Mouse (Mus musculus) CH12.LX (cell line): ENCODE data around the gene Gm128. TPM values are rescaled to one million over a fixed set of nuclear protein-coding genes. Genes with fewer than 3 reads are reported as not detected.
A peak's percentile ranks its signal among the peaks of the same experiment; 100 is the strongest.

Experiments
- DNase-seq: peaks from one replicate; pipeline ENCODE4 v3.0.0-alpha.2; 2013; ENCODE audit errors: extremely low read depth
- H3K27ac ChIP-seq: 2 replicates; pipeline ENCODE4 v1.5.1; 2012; ENCODE audit warnings: low read depth, mild to moderate bottlenecking, control low read depth, moderate library complexity; ENCODE audit not compliant: insufficient read depth
- H3K27me3 ChIP-seq: replicated peaks from 2 replicates; pipeline ENCODE3; 2012; ENCODE audit warnings: inconsistent platforms
- H3K36me3 ChIP-seq, 2 experiments: replicated peaks in 1 of 2; 2 replicates each; pipeline versions ENCODE3 to v1.6.1; 2012; ENCODE audit warnings: inconsistent platforms in 1 of 2, low read length in 1 of 2, mild to moderate bottlenecking in 1 of 2, mixed read lengths in 1 of 2, moderate library complexity in 1 of 2; ENCODE audit not compliant: control insufficient read depth in 1 of 2, insufficient read depth in 1 of 2
- H3K4me1 ChIP-seq, 2 experiments: 2 replicates each; pipeline ENCODE4 v1.6.1; 2012; ENCODE audit warnings: inconsistent platforms in 1 of 2, moderate library complexity in 1 of 2; ENCODE audit not compliant: insufficient read depth in 2 of 2, control insufficient read depth in 1 of 2
- H3K4me2 ChIP-seq: 2 replicates; pipeline ENCODE4 v1.6.1; 2012; ENCODE audit warnings: low read depth, mild to moderate bottlenecking, control low read depth; ENCODE audit not compliant: poor library complexity, insufficient read depth, severe bottlenecking
- H3K4me3 ChIP-seq, 3 experiments: fragments of 150-350 bp in 1 of 3; sonication (generic) in 1 of 3; replicated peaks in 1 of 3; 2 replicates each; pipeline versions ENCODE3 to v1.5.1; 2011 to 2012; ENCODE audit warnings: low read depth in 2 of 3, low read length in 2 of 3, mild to moderate bottlenecking in 2 of 3, moderate library complexity in 2 of 3, control low read depth in 1 of 3, improper control_type of control experiment in 1 of 3, inconsistent platforms in 1 of 3, mixed read lengths in 1 of 3; ENCODE audit not compliant: poor library complexity in 1 of 3
- H3K79me2 ChIP-seq: replicated peaks from 2 replicates; pipeline ENCODE4 v1.6.1; 2012; ENCODE audit warnings: mild to moderate bottlenecking, moderate library complexity; ENCODE audit not compliant: control insufficient read depth, poor library complexity, insufficient read depth, severe bottlenecking; ENCODE audit errors: extremely low read depth
- H3K9ac ChIP-seq: 2 replicates; pipeline ENCODE4 v1.6.1; 2012; ENCODE audit warnings: low read depth, mild to moderate bottlenecking, control low read depth, moderate library complexity; ENCODE audit not compliant: insufficient read depth
- H3K9me3 ChIP-seq: replicated peaks from 2 replicates; pipeline ENCODE3; 2012; ENCODE audit warnings: low read length, inconsistent platforms, mixed read lengths
- BHLHE40 ChIP-seq: IDR thresholded peaks from 2 replicates; pipeline ENCODE4 v1.6.1; 2011; ENCODE audit warnings: mild to moderate bottlenecking, low read depth, low read length, improper control_type of control experiment
- CHD1 ChIP-seq: IDR thresholded peaks from 2 replicates; pipeline ENCODE4 v1.6.1; 2012; ENCODE audit warnings: low read depth, low read length, improper control_type of control experiment, inconsistent platforms
- CHD2 ChIP-seq: IDR thresholded peaks from 2 replicates; pipeline ENCODE4 v1.6.1; 2011; ENCODE audit warnings: low read length, improper control_type of control experiment
- CTCF ChIP-seq, 2 experiments: IDR thresholded peaks in 1 of 2; conservative IDR thresholded peaks in 1 of 2; 2 replicates each; pipeline ENCODE4 v1.5.1; 2011 to 2012; ENCODE audit warnings: low read depth in 2 of 2, low read length in 2 of 2, improper control_type of control experiment in 1 of 2, inconsistent platforms in 1 of 2, mild to moderate bottlenecking in 1 of 2, moderate library complexity in 1 of 2
- E2F4 ChIP-seq: IDR thresholded peaks from 2 replicates; pipeline ENCODE4 v1.6.1; 2011; ENCODE audit warnings: low read depth, low read length, improper control_type of control experiment; ENCODE audit not compliant: insufficient replicate concordance
- ELF1 ChIP-seq: IDR thresholded peaks from 2 replicates; pipeline ENCODE4 v1.6.1; 2014; ENCODE audit warnings: low read depth, mild to moderate bottlenecking, inconsistent platforms, low read length, improper control_type of control experiment
- EP300 ChIP-seq: IDR thresholded peaks from 2 replicates; pipeline ENCODE4 v1.6.1; 2011; ENCODE audit warnings: low read length, improper control_type of control experiment
- ETS1 ChIP-seq: conservative IDR thresholded peaks from 2 replicates; pipeline ENCODE4 v1.6.1; 2012; ENCODE audit warnings: low read depth, mild to moderate bottlenecking, inconsistent platforms, low read length, improper control_type of control experiment, moderate library complexity
- GABPA ChIP-seq: IDR thresholded peaks from 2 replicates; pipeline ENCODE4 v1.6.1; 2012; ENCODE audit warnings: low read depth, low read length, improper control_type of control experiment, inconsistent platforms; ENCODE audit not compliant: insufficient replicate concordance
- HCFC1 ChIP-seq: IDR thresholded peaks from 2 replicates; pipeline ENCODE4 v1.6.1; 2012; ENCODE audit warnings: low read depth, mild to moderate bottlenecking, inconsistent platforms, low read length, improper control_type of control experiment
- IRF4 ChIP-seq: IDR thresholded peaks from 2 replicates; pipeline ENCODE4 v1.6.1; 2014; ENCODE audit warnings: low read depth, mild to moderate bottlenecking, inconsistent platforms, low read length, improper control_type of control experiment
- JUN ChIP-seq: IDR thresholded peaks from 2 replicates; pipeline ENCODE4 v1.6.1; 2011; ENCODE audit warnings: low read depth, mild to moderate bottlenecking, low read length, improper control_type of control experiment, moderate library complexity; ENCODE audit not compliant: insufficient read depth
- JUND ChIP-seq: conservative IDR thresholded peaks from 2 replicates; pipeline ENCODE4 v1.6.1; 2011; ENCODE audit warnings: low read depth, low read length, improper control_type of control experiment
- KAT2A ChIP-seq: IDR thresholded peaks from 2 replicates; pipeline ENCODE4 v1.6.1; 2012; ENCODE audit warnings: low read length, improper control_type of control experiment, inconsistent platforms; ENCODE audit not compliant: insufficient replicate concordance
- MAFK ChIP-seq: IDR thresholded peaks from 2 replicates; pipeline ENCODE4 v1.6.1; 2011; ENCODE audit warnings: low read length, improper control_type of control experiment; ENCODE audit not compliant: insufficient replicate concordance
- MAX ChIP-seq: IDR thresholded peaks from 2 replicates; pipeline ENCODE4 v1.6.1; 2011; ENCODE audit warnings: low read length, improper control_type of control experiment
- MAZ ChIP-seq: IDR thresholded peaks from 2 replicates; pipeline ENCODE4 v1.6.1; 2012; ENCODE audit warnings: low read depth, mild to moderate bottlenecking, inconsistent platforms, low read length, improper control_type of control experiment, moderate library complexity
- MEF2A ChIP-seq: IDR thresholded peaks from 2 replicates; pipeline ENCODE4 v1.6.1; 2014; ENCODE audit warnings: low read depth, mild to moderate bottlenecking, inconsistent platforms, low read length, improper control_type of control experiment, borderline replicate concordance
- MXI1 ChIP-seq: IDR thresholded peaks from 2 replicates; pipeline ENCODE4 v1.6.1; 2011; ENCODE audit warnings: mild to moderate bottlenecking, low read depth, low read length, improper control_type of control experiment
- MYC ChIP-seq: IDR thresholded peaks from 2 replicates; pipeline ENCODE4 v1.6.1; 2011; ENCODE audit warnings: low read depth, mild to moderate bottlenecking, improper control_type of control experiment, low read length
- NELFE ChIP-seq: IDR thresholded peaks from 2 replicates; pipeline ENCODE4 v1.6.1; 2011; ENCODE audit warnings: low read depth, low read length, improper control_type of control experiment
- NRF1 ChIP-seq: IDR thresholded peaks from 2 replicates; pipeline ENCODE4 v1.6.1; 2014; ENCODE audit warnings: low read depth, mild to moderate bottlenecking, inconsistent platforms, low read length, improper control_type of control experiment, moderate library complexity
- PAX5 ChIP-seq: IDR thresholded peaks from 2 replicates; pipeline ENCODE4 v1.6.1; 2012; ENCODE audit warnings: low read length, inconsistent platforms, mixed read lengths
- POLR2A ChIP-seq: IDR thresholded peaks from 2 replicates; pipeline ENCODE4 v1.6.1; 2011; ENCODE audit warnings: low read depth, mild to moderate bottlenecking, improper control_type of control experiment, low read length
- POLR2AphosphoS2 ChIP-seq: IDR thresholded peaks from 2 replicates; pipeline ENCODE4 v1.6.1; 2011; ENCODE audit warnings: low read depth, low read length, improper control_type of control experiment
- RAD21 ChIP-seq: IDR thresholded peaks from 2 replicates; pipeline ENCODE4 v1.6.1; 2011; ENCODE audit warnings: low read depth, mild to moderate bottlenecking, low read length, improper control_type of control experiment, moderate library complexity
- RCOR1 ChIP-seq: conservative IDR thresholded peaks from 2 replicates; pipeline ENCODE4 v1.6.1; 2012; ENCODE audit warnings: low read depth, mild to moderate bottlenecking, inconsistent platforms, low read length, improper control_type of control experiment
- SIN3A ChIP-seq: IDR thresholded peaks from 2 replicates; pipeline ENCODE4 v1.6.1; 2012; ENCODE audit warnings: low read length, improper control_type of control experiment, inconsistent platforms
- SMC3 ChIP-seq: IDR thresholded peaks from 2 replicates; pipeline ENCODE4 v1.6.1; 2011; ENCODE audit warnings: low read depth, low read length, improper control_type of control experiment
- TBP ChIP-seq: conservative IDR thresholded peaks from 2 replicates; pipeline ENCODE4 v1.6.1; 2011; ENCODE audit warnings: low read depth, low read length, improper control_type of control experiment
- TCF12 ChIP-seq: IDR thresholded peaks from 2 replicates; pipeline ENCODE4 v1.6.1; 2014; ENCODE audit warnings: low read depth, mild to moderate bottlenecking, inconsistent platforms, low read length, improper control_type of control experiment
- UBTF ChIP-seq: IDR thresholded peaks from 2 replicates; pipeline ENCODE4 v1.6.1; 2012; ENCODE audit warnings: low read depth, mild to moderate bottlenecking, inconsistent platforms, low read length, improper control_type of control experiment, moderate library complexity
- USF1 ChIP-seq: IDR thresholded peaks from 2 replicates; pipeline ENCODE4 v1.6.1; 2014; ENCODE audit warnings: low read depth, mild to moderate bottlenecking, inconsistent platforms, low read length, improper control_type of control experiment
- USF2 ChIP-seq: conservative IDR thresholded peaks from 2 replicates; pipeline ENCODE4 v1.6.1; 2011; ENCODE audit warnings: low read depth, low read length, improper control_type of control experiment
- ZC3H11A ChIP-seq: IDR thresholded peaks from 2 replicates; pipeline ENCODE4 v1.6.1; 2012; ENCODE audit warnings: low read depth, mild to moderate bottlenecking, inconsistent platforms, low read length, improper control_type of control experiment
- ZKSCAN1 ChIP-seq: IDR thresholded peaks from 2 replicates; pipeline ENCODE4 v1.6.1; 2012; ENCODE audit warnings: low read depth, inconsistent platforms, low read length, improper control_type of control experiment, borderline replicate concordance
- ZMIZ1 ChIP-seq: IDR thresholded peaks from 2 replicates; pipeline ENCODE4 v1.6.1; 2012; ENCODE audit warnings: low read depth, mild to moderate bottlenecking, inconsistent platforms, low read length, improper control_type of control experiment
- ZNF384 ChIP-seq: IDR thresholded peaks from 2 replicates; pipeline ENCODE4 v1.6.1; 2012; ENCODE audit warnings: low read depth, low read length, improper control_type of control experiment, inconsistent platforms
- dilution Hi-C: fragments of 300-500 bp; cut with MboI; formaldehyde crosslinking; loops from 2 replicates; pipeline ENCODE4 v1.14.3; 2020; ENCODE audit warnings: low sequenced_read_pairs; ENCODE audit not compliant: extremely low pct_unique_long_range_greater_than_20kb, extremely low pct_ligation_motif_present
- in situ Hi-C: fragments of 300-500 bp; cut with MboI; formaldehyde crosslinking; loops from 3 replicates; pipeline ENCODE4 v1.14.3; 2019; ENCODE audit warnings: low sequenced_read_pairs, low pct_ligation_motif_present, low pct_unique_long_range_greater_than_20kb, mixed read lengths
- polyA plus RNA-seq: library from polyadenylated mRNA; unstranded; fragments of >175 nt; gene quantifications from 2 replicates; pipeline ENCODE4 v1.2.1, GENCODE M21; 2012; ENCODE audit warnings: low read depth; ENCODE audit not compliant: insufficient read length
- total RNA-seq, 2 experiments: library from RNA; depleted of rRNA; stranded (reverse); fragments of 300-350 nt in 1 of 2; fragments of >200 nt in 1 of 2; gene quantifications; 2 replicates each; pipeline ENCODE4 v1.2.3; 2012 to 2014

Gene Gm128
- total and polyA plus RNA-seq, 3 experiments, result not detected

DNA sequence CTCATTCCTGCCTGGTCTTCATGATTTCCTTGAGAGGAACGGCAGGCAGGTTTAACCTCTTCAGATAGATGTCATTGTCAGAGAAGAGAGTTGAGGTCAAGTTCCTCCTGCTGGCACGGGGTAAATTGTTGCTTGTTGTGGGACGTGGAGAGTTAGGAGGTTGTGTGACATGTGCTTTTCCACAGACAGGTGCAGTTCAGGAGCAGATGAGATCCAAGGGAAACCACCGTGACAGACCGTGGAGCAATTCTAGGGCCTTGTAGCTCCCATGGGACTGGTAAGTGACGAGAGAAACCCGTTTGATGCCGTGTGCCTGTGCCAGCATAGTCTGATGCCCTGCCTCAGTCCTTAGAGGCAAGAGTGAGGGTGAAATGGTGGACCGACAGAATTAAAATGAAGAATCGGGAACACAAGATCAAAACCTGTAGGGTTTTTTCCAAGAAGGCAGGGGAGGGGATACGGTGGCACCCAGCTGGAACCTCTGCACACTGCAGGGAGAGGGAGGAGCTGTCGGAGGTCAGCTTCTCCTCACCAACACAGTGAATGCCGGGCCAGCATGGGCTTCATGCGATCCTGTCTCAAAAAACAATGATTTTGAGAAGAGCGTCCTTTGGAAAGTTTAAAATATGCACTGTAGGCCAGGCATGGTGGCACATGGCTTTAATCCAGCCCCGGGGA, 8.0 kb downstream of the Gm128 start:
- Histone ChIP-seq H3K36me3 (peaks cover 48 to 63% of the 10 kb centered on the region in 2 experiments), H3K4me1 (peaks cover 18 to 46% of the 10 kb centered on the region in 2 experiments), H3K4me2 (peak overlapping the region; percentile 79), H3K27me3 (no peaks in the 10 kb centered on the region), H3K79me2 (peaks cover 39% of the 10 kb centered on the region), H3K9me3 (no peaks in the 10 kb centered on the region), H3K4me3 (peak overlapping the region in 2 of 3 experiments; percentile 5 to 38), H3K27ac (peak overlapping the region; percentile 97), H3K9ac (peak overlapping the region; percentile 69)
- peak; percentile 87 for DNase-seq
- in situ Hi-C loops (no loop called here), dilution Hi-C loops (no loop called here)
- TF ChIP-seq MYC, result peak; percentile 92
- TF ChIP-seq JUN, result peak; percentile 30; the same call in 1 of the 2 replicates
- no peak for TF ChIP-seq NRF1
- no peak for TF ChIP-seq ZMIZ1
- TF ChIP-seq MAFK, result 0 out of 2 replicates have a peak, but pooled peaks have one; percentile 37
- no peak for TF ChIP-seq CHD1
- peak; percentile 86 for TF ChIP-seq ETS1
- peak; percentile 33; the same call in 1 of the 2 replicates for TF ChIP-seq CHD2
- no peak for TF ChIP-seq PAX5
- peak; percentile 66 for TF ChIP-seq SIN3A
- no peak for TF ChIP-seq ZC3H11A
- TF ChIP-seq JUND, result no peak; the same call in 1 of the 2 replicates
- no peak for TF ChIP-seq HCFC1
- no peak; the same call in 1 of the 2 replicates for TF ChIP-seq RAD21
- no peak for TF ChIP-seq RCOR1
- 0 out of 2 replicates have a peak, but pooled peaks have one; percentile 53 for TF ChIP-seq KAT2A
- peak; percentile 91 for TF ChIP-seq BHLHE40
- TF ChIP-seq EP300, result peak; percentile 74
- no peak for TF ChIP-seq GABPA
- TF ChIP-seq POLR2A, result no peak
- peak; percentile 71 for TF ChIP-seq TCF12
- TF ChIP-seq IRF4, result peak; percentile 62; the same call in 1 of the 2 replicates
- no peak for TF ChIP-seq ZNF384
- TF ChIP-seq ZKSCAN1, result no peak
- no peak for TF ChIP-seq E2F4
- TF ChIP-seq MEF2A, result peak; percentile 59
- no peak for TF ChIP-seq USF2
- no peak for TF ChIP-seq CTCF (conservative IDR thresholded peaks at IDR 0.05 in 1 of 2, IDR thresholded peaks at IDR 0.05 in 1 of 2; ENCODE audit: low read depth in 2 of 2, low read length in 2 of 2)
- TF ChIP-seq MAZ, result 0 out of 2 replicates have a peak, but pooled peaks have one; percentile 6
- no peak for TF ChIP-seq USF1
- TF ChIP-seq TBP, result 0 out of 2 replicates have a peak, but pooled peaks have one; percentile 18
- no peak for TF ChIP-seq SMC3
- TF ChIP-seq MXI1, result peak; percentile 67; the same call in 1 of the 2 replicates
- TF ChIP-seq MAX, result peak; percentile 94
- no peak for TF ChIP-seq POLR2AphosphoS2
- no peak for TF ChIP-seq NELFE
- no peak for TF ChIP-seq ELF1
- TF ChIP-seq UBTF, result no peak
